Mouse (Mus musculus): Measurements from ENCODE around the gene Gm49361. TPM values are rescaled to one million over a fixed set of nuclear protein-coding genes. Genes with fewer than 3 reads are reported as not detected.

Gene Gm49361
- polyA plus RNA-seq, 1 experiment from 2014 or later: not detected

- no peak overlapping the region for H3K9ac ChIP-seq (ENCODE audit: low read length)
- 72% methylated on average over 5 of the region's 5 CpGs for WGBS
- no peak overlapping the region for H3K27ac ChIP-seq (ENCODE audit: low read length)
- H3K36me3 ChIP-seq (ENCODE audit: control insufficient read depth, insufficient read depth, low read length): 0 out of 2 replicates have a peak, but pooled peaks cover under 1% of the 10 kb centered on the region
- H3K27me3 ChIP-seq (ENCODE audit: control insufficient read depth, insufficient read depth, low read length): no peaks in the 10 kb centered on the region
- no peak overlapping the region for H3K4me3 ChIP-seq (replicated peaks; ENCODE audit: low read length)
- no peak overlapping the region for H3K4me2 ChIP-seq (ENCODE audit: low read depth, low read length)
- H3K4me1 ChIP-seq (ENCODE audit: control insufficient read depth, insufficient read depth, low read length): no peaks in the 10 kb centered on the region
- H3K9me3 ChIP-seq (replicated peaks; ENCODE audit: control insufficient read depth, low read length): no peaks in the 10 kb centered on the region
- no peak for ATAC-seq (ENCODE audit: insufficient read depth, low FRiP score)
These were observed 111.8 kb downstream of the Gm49361 start for GRCm38 (mm10) chr14:57634141-57634540.

DNA sequence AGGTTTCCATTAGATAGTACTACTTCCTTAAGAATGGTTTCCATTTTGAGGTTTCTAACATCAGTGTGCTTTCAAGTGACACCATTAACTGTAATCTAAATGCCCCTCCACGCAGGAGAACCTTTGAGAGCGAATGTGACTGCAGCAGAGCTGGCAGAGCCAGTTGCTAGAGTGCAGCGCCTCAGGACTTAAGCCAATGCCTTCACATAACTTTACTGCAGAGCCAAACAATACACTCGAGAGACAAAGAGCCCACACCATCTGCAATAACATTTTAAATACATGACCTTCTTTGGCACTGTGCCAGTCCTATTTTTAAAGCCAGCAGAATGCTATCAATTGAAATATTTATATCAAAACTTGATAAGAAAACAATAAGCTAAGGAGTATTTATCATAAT is 116.3 kb downstream of the Gm49361 start:
- H3K9me3 ChIP-seq (replicated peaks; ENCODE audit: control insufficient read depth, low read length): no peaks in the 10 kb centered on the region
- no peaks in the 10 kb centered on the region for H3K4me1 ChIP-seq (ENCODE audit: control insufficient read depth, insufficient read depth, low read length)
- H3K4me2 ChIP-seq (ENCODE audit: low read depth, low read length): no peak overlapping the region
- H3K36me3 ChIP-seq (ENCODE audit: control insufficient read depth, insufficient read depth, low read length): 0 out of 2 replicates have a peak, but pooled peaks cover 7% of the 10 kb centered on the region
- H3K27me3 ChIP-seq (ENCODE audit: control insufficient read depth, insufficient read depth, low read length): no peaks in the 10 kb centered on the region
- H3K27ac ChIP-seq (ENCODE audit: low read length): no peak overlapping the region
- H3K9ac ChIP-seq (ENCODE audit: low read length): no peak overlapping the region
- WGBS: 62% methylated on average over 4 of the region's 4 CpGs
- no peak for ATAC-seq (ENCODE audit: insufficient read depth, low FRiP score)
- H3K4me3 ChIP-seq (replicated peaks; ENCODE audit: low read length): no peak overlapping the region

DNA sequence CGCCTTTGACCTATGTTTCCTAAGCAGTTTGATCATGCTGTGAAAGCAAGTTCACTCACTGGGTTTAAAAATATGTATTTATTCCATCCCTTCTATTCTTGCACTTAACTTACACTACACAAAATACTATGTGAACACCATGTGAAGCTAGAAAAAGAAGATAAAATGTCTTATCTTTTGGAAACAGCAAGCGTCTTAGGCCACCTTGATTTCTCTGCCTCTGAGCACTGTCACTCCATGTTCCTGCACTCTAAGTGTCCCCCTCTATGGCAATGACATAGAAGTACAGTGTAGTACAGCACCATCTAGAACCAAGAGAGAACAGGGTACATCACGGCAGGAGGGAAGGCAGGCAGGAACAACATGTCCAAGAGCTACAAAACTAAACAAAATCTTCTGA is 123.0 kb downstream of the Gm49361 start:
- 0 out of 2 replicates have a peak, but pooled peaks cover 2% of the 10 kb centered on the region for H3K36me3 ChIP-seq (ENCODE audit: control insufficient read depth, insufficient read depth, low read length)
- H3K27me3 ChIP-seq (ENCODE audit: control insufficient read depth, insufficient read depth, low read length): no peaks in the 10 kb centered on the region
- no peak overlapping the region for H3K4me3 ChIP-seq (replicated peaks; ENCODE audit: low read length)
- no peak for ATAC-seq (ENCODE audit: insufficient read depth, low FRiP score)
- WGBS: 81% methylated on average over 3 of the region's 3 CpGs
- H3K9ac ChIP-seq (ENCODE audit: low read length): no peak overlapping the region
- 0 out of 2 replicates have a peak, but pooled peaks cover 3% of the 10 kb centered on the region for H3K4me1 ChIP-seq (ENCODE audit: control insufficient read depth, insufficient read depth, low read length)
- H3K27ac ChIP-seq (ENCODE audit: low read length): no peak overlapping the region
- H3K4me2 ChIP-seq (ENCODE audit: low read depth, low read length): no peak overlapping the region
- H3K9me3 ChIP-seq (replicated peaks; ENCODE audit: control insufficient read depth, low read length): no peaks in the 10 kb centered on the region

DNA sequence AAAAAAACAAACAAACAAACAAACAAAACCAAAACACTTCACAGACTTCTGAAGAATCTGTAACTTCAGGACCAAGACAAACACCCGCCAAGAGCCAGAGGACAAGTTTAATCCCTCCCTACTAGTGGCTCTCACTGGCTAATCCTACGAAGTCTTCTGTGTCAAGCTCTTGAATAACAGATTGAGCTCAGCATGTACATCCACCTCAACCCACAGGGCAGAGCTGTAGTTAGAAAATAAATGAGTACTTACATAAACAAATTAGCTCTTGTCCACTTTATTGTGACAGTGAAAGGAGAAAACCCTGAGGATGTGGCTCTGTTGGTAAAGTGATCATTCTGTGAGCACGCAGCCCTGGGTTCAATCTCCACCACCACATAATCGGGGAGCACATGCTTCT is 124.2 kb downstream of the Gm49361 start:
- Histone ChIP-seq H3K9me3 (replicated peaks; ENCODE audit: control insufficient read depth, low read length) (no peaks in the 10 kb centered on the region), H3K27me3 (ENCODE audit: control insufficient read depth, insufficient read depth, low read length) (no peaks in the 10 kb centered on the region), H3K27ac (ENCODE audit: low read length) (no peak overlapping the region), H3K4me1 (ENCODE audit: control insufficient read depth, insufficient read depth, low read length) (0 out of 2 replicates have a peak, but pooled peaks cover 3% of the 10 kb centered on the region), H3K36me3 (ENCODE audit: control insufficient read depth, insufficient read depth, low read length) (0 out of 2 replicates have a peak, but pooled peaks cover 2% of the 10 kb centered on the region), H3K4me3 (replicated peaks; ENCODE audit: low read length) (no peak overlapping the region), H3K9ac (ENCODE audit: low read length) (no peak overlapping the region), H3K4me2 (ENCODE audit: low read depth, low read length) (no peak overlapping the region)
- ATAC-seq (ENCODE audit: insufficient read depth, low FRiP score): no peak
- WGBS: 80% methylated on average over 4 of the region's 4 CpGs

- Histone ChIP-seq H3K27me3 (ENCODE audit: control insufficient read depth, insufficient read depth, low read length) (no peaks in the 10 kb centered on the region), H3K9ac (ENCODE audit: low read length) (no peak overlapping the region), H3K4me3 (replicated peaks; ENCODE audit: low read length) (no peak overlapping the region), H3K36me3 (ENCODE audit: control insufficient read depth, insufficient read depth, low read length) (no peaks in the 10 kb centered on the region), H3K9me3 (replicated peaks; ENCODE audit: control insufficient read depth, low read length) (no peaks in the 10 kb centered on the region), H3K4me2 (ENCODE audit: low read depth, low read length) (no peak overlapping the region), H3K27ac (ENCODE audit: low read length) (no peak overlapping the region), H3K4me1 (ENCODE audit: control insufficient read depth, insufficient read depth, low read length) (0 out of 2 replicates have a peak, but pooled peaks cover 3% of the 10 kb centered on the region)
- ATAC-seq (ENCODE audit: insufficient read depth, low FRiP score): no peak
- 69% methylated on average over 4 of the region's 4 CpGs for WGBS
These were observed 125.2 kb downstream of the Gm49361 start for GRCm38 (mm10) chr14:57620598-57621236.

DNA sequence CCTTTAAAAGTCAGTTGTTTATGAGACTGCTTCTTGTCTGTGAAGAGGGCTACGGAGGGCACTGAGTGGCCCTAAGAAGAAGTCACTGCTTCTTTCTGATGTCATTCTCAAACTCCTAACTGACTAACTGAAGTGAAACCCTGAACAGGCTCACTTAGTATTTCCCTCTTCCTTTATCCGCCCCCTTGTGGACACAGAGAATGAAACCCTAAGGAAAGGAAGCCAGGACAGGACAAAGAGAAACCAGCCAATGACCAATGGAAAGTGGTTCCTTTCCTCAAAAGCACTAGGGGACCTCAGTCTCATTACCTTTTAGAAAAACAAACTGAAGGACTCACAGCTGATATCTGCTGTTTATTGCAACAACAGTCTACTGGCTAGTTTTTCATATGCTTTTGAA is 126.4 kb downstream of the Gm49361 start:
- Histone ChIP-seq H3K4me2 (ENCODE audit: low read depth, low read length) (no peak overlapping the region), H3K9ac (ENCODE audit: low read length) (no peak overlapping the region), H3K27ac (ENCODE audit: low read length) (no peak overlapping the region), H3K4me3 (replicated peaks; ENCODE audit: low read length) (no peak overlapping the region), H3K27me3 (ENCODE audit: control insufficient read depth, insufficient read depth, low read length) (no peaks in the 10 kb centered on the region), H3K36me3 (ENCODE audit: control insufficient read depth, insufficient read depth, low read length) (no peaks in the 10 kb centered on the region), H3K4me1 (ENCODE audit: control insufficient read depth, insufficient read depth, low read length) (0 out of 2 replicates have a peak, but pooled peaks cover 3% of the 10 kb centered on the region), H3K9me3 (replicated peaks; ENCODE audit: control insufficient read depth, low read length) (no peaks in the 10 kb centered on the region)
- ATAC-seq (ENCODE audit: insufficient read depth, low FRiP score): no peak
- 48% methylated on average over 2 of the region's 2 CpGs for WGBS

DNA sequence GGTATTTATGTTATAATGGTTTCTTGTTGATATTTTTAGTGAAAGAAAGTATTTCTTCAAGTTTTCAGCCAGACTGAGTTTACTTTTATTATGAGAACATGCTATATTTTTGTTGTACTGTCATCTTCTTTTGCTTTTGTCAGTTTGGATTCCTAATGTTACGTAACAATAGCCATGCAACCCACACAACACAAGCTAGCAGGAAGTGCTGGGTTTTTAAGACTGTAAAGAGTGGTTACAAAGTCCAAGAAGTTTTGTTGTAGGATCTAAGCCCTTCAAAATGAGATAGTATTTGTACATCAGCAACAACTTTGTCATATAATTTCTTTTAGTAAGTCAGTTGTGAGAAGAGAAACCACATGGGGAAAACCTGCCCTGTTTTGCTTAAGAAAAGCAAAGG is 128.2 kb downstream of the Gm49361 start:
- Histone ChIP-seq H3K9ac (ENCODE audit: low read length) (no peak overlapping the region), H3K4me2 (ENCODE audit: low read depth, low read length) (no peak overlapping the region), H3K36me3 (ENCODE audit: control insufficient read depth, insufficient read depth, low read length) (no peaks in the 10 kb centered on the region), H3K4me3 (replicated peaks; ENCODE audit: low read length) (no peak overlapping the region), H3K27ac (ENCODE audit: low read length) (no peak overlapping the region), H3K27me3 (ENCODE audit: control insufficient read depth, insufficient read depth, low read length) (no peaks in the 10 kb centered on the region), H3K9me3 (replicated peaks; ENCODE audit: control insufficient read depth, low read length) (no peaks in the 10 kb centered on the region), H3K4me1 (ENCODE audit: control insufficient read depth, insufficient read depth, low read length) (0 out of 2 replicates have a peak, but pooled peaks cover 3% of the 10 kb centered on the region)
- ATAC-seq (ENCODE audit: insufficient read depth, low FRiP score): no peak
- WGBS: 91% methylated on average over 1 of the region's 1 CpGs

DNA sequence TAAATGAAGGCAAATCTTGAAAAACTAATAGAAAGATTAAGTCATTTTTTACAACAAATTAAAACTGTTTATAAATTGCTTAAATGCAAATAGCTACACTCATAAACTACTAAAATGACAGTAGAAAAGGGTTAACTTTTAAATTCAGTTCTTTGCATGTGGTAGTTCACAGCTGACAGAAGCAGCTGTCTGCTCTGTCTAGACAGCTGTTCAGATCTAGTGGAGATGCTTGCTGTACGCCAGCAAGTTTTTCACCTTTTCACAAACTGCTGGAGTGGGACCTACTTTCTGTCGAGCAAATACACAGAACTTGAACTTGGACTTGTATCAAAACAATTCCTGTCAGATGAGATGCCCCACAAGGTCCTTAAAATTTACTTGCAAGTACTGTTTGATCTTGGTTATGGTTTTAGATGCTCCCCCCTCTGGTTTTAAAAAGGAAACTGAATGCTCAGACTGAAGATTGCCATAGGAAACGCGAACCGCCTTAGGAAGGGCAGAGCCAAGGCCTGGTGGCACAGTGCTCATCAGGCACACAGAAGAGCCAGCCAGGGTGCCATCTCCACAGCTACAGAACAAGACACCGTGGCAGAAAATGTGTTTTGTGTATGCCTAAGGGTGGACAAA is 129.5 kb downstream of the Gm49361 start:
- ATAC-seq (ENCODE audit: insufficient read depth, low FRiP score): no peak
- no peak overlapping the region for H3K27ac ChIP-seq (ENCODE audit: low read length)
- 68% methylated on average over 6 of the region's 6 CpGs for WGBS

DNA sequence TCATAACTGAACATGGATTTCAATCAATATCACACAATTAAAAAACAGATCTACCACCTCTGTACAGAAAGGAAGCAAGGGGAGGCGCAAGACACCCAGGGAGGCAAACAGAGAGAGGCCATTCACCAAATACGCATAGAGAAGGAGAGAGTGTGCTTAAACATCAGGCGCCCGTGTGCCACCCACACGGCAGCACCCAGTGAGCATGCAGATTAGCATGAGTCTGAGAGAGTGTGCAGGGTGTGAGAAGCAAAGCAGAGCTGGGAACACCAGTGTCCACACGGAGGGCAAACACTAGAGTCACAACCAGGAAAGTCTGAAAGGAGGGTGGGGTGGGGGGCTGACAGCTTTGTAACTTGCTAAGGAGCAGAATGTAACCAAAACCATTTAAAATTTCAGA is 130.1 kb downstream of the Gm49361 start:
- ATAC-seq (ENCODE audit: insufficient read depth, low FRiP score): no peak; the same call in 1 of the 2 replicates
- Histone ChIP-seq H3K9me3 (replicated peaks; ENCODE audit: control insufficient read depth, low read length) (no peaks in the 10 kb centered on the region), H3K9ac (ENCODE audit: low read length) (no peak overlapping the region), H3K4me3 (replicated peaks; ENCODE audit: low read length) (no peak overlapping the region), H3K36me3 (ENCODE audit: control insufficient read depth, insufficient read depth, low read length) (no peaks in the 10 kb centered on the region), H3K27ac (ENCODE audit: low read length) (no peak overlapping the region), H3K4me2 (ENCODE audit: low read depth, low read length) (no peak overlapping the region), H3K4me1 (ENCODE audit: control insufficient read depth, insufficient read depth, low read length) (0 out of 2 replicates have a peak, but pooled peaks cover 3% of the 10 kb centered on the region), H3K27me3 (ENCODE audit: control insufficient read depth, insufficient read depth, low read length) (no peaks in the 10 kb centered on the region)
- 73% methylated on average over 6 of the region's 6 CpGs for WGBS

More for the DNA sequence above, 129.5 kb downstream of the Gm49361 start:
- Histone ChIP-seq H3K36me3 (ENCODE audit: control insufficient read depth, insufficient read depth, low read length) (no peaks in the 10 kb centered on the region), H3K4me3 (replicated peaks; ENCODE audit: low read length) (no peak overlapping the region), H3K4me1 (ENCODE audit: control insufficient read depth, insufficient read depth, low read length) (0 out of 2 replicates have a peak, but pooled peaks cover 3% of the 10 kb centered on the region), H3K9me3 (replicated peaks; ENCODE audit: control insufficient read depth, low read length) (no peaks in the 10 kb centered on the region), H3K4me2 (ENCODE audit: low read depth, low read length) (no peak overlapping the region), H3K27me3 (ENCODE audit: control insufficient read depth, insufficient read depth, low read length) (no peaks in the 10 kb centered on the region), H3K9ac (ENCODE audit: low read length) (no peak overlapping the region)
